In the genomic region with DNA sequence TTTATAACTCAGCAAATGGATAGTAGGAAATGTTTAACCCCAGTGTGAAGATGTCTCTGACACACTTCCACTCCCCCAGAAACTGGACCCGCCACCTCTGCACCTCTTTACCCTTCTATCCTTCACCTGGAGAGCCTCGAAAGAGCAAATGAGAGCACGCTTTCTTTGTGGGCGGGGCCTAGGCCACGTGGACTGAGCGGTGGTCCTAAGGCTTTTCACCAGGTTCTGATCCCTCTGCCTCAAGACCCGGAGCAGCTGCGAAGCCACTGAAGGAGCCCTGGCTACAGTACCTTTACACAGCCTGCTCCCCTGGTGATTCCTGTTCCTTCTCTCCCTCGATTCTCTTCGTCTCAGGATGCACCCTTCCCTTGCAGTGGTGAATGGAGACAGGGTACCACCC, we compare ENCODE assay signal across 8 mouse cellular contexts. TPM values are rescaled to one million over a fixed set of nuclear protein-coding genes. Genes with fewer than 3 reads are reported as not detected.
A peak's percentile ranks its signal among the peaks of the same experiment; 100 is the strongest.
DNase-seq lines count a peak whose midpoint lies in the region; ATAC-seq and TF ChIP-seq lines count a peak whose summit lies in the region.

No protein-coding gene starts in this region.

- ATAC-seq in limb, embryonic 12.5 days (ENCODE audit: insufficient number of reproducible peaks, insufficient read depth, low FRiP score, low TSS enrichment, low read depth): no peak
- no peak for ATAC-seq in lung, postnatal 0 days
- no peak for ATAC-seq in erythroblast, adult 5-6 weeks (replicated peaks; ENCODE audit: low FRiP score, poor library complexity, severe bottlenecking)

- DNase-seq in cerebellum, adult 9-11 months: peak; percentile 65
- no peak for DNase-seq in cerebellum, adult 9-10 months
- DNase-seq in thymus, adult 2 months: peak; percentile 19
- DNase-seq in thymus, postnatal 14 days: no peak
- no peak for DNase-seq in embryo, embryonic 11 days
- DNase-seq in lung, postnatal 0 days (ENCODE audit: low spot score): no peak

- no peaks in the 10 kb centered on the region for H3K9me3 ChIP-seq in limb, embryonic 12.5 days
- no peaks in the 10 kb centered on the region for H3K9me3 ChIP-seq in lung, postnatal 0 days (ENCODE audit: low read length)

- no peak for TF ChIP-seq CTCF in thymus, adult 2 months (IDR thresholded peaks at IDR 0.05; ENCODE audit: borderline replicate concordance, control insufficient read depth, extremely low read depth, insufficient read depth, low read length, poor library complexity)
- TF ChIP-seq CTCF in lung, postnatal 0 days (IDR thresholded peaks at IDR 0.05): no peak

- H3K4me1 ChIP-seq in thymus, adult 2 months (replicated peaks; ENCODE audit: control insufficient read depth, insufficient read depth, low read length): peaks cover 46% of the 10 kb centered on the region
- peaks cover 41% of the 10 kb centered on the region for H3K4me1 ChIP-seq in limb, embryonic 12.5 days (replicated peaks)
- H3K4me1 ChIP-seq in lung, postnatal 0 days (ENCODE audit: insufficient read depth, low read depth, low read length): peaks cover 13% of the 10 kb centered on the region

- no peak for TF ChIP-seq EP300 in lung, postnatal 0 days (IDR thresholded peaks at IDR 0.05)

- no peak overlapping the region for H3K4me3 ChIP-seq in thymus, adult 2 months (ENCODE audit: control insufficient read depth, insufficient read depth, low read length)
- no peak overlapping the region for H3K4me3 ChIP-seq in limb, embryonic 12.5 days (replicated peaks)
- no peak overlapping the region for H3K4me3 ChIP-seq in lung, postnatal 0 days (ENCODE audit: low read depth, low read length)

- peak overlapping the region; percentile 98 for H3K4me2 ChIP-seq in limb, embryonic 12.5 days
- H3K4me2 ChIP-seq in lung, postnatal 0 days (replicated peaks; ENCODE audit: low read depth, low read length): no peak overlapping the region

- H3K27ac ChIP-seq in thymus, adult 2 months (ENCODE audit: control insufficient read depth, insufficient read depth, low read length): no peak overlapping the region
- no peak overlapping the region for H3K27ac ChIP-seq in limb, embryonic 12.5 days
- H3K27ac ChIP-seq in lung, postnatal 0 days (ENCODE audit: low read length): no peak overlapping the region

- WGBS in thymus, adult 2 months: 24% methylated on average over 10 of the region's 10 CpGs
- WGBS in limb, embryonic 12.5 days: 23% methylated on average over 10 of the region's 10 CpGs
- 19% methylated on average over 10 of the region's 10 CpGs for WGBS in lung, postnatal 0 days

- H3K27me3 ChIP-seq in thymus, adult 2 months (ENCODE audit: control insufficient read depth, insufficient read depth, low read length): peaks cover 5% of the 10 kb centered on the region
- H3K27me3 ChIP-seq in limb, embryonic 12.5 days: peaks cover 55% of the 10 kb centered on the region
- H3K27me3 ChIP-seq in lung, postnatal 0 days (replicated peaks; ENCODE audit: insufficient read depth, low read length): peaks cover 14% of the 10 kb centered on the region

- no peaks in the 10 kb centered on the region for H3K36me3 ChIP-seq in thymus, adult 2 months (ENCODE audit: control insufficient read depth, insufficient read depth, low read length)
- H3K36me3 ChIP-seq in limb, embryonic 12.5 days: no peaks in the 10 kb centered on the region; the same call in 1 of the 2 replicates
- no peaks in the 10 kb centered on the region for H3K36me3 ChIP-seq in lung, postnatal 0 days (ENCODE audit: insufficient read depth, low read length)

- TF ChIP-seq POLR2A in thymus, adult 2 months (IDR thresholded peaks at IDR 0.05; ENCODE audit: control insufficient read depth, extremely low read depth, insufficient read depth, low read length, poor library complexity): no peak

- no peak overlapping the region for H3K9ac ChIP-seq in limb, embryonic 12.5 days (replicated peaks)
- no peak overlapping the region for H3K9ac ChIP-seq in lung, postnatal 0 days (replicated peaks; ENCODE audit: low read depth)

RNA-seq across cellular contexts. Expression of a gene that starts 2.0 kb away (rescaled TPM):
- polyA plus RNA-seq in thymus, adult 2 months (2012; rRNA removed): 27.3 and 28.6 TPM in 2 replicates
- 13.6 and 14.4 TPM in 2 replicates for polyA plus RNA-seq in limb, embryonic 12.5 days (2016; fragmentation: Nextera tagmentation; extraction: Ambion mirVana)
- 7.4 and 8.5 TPM in 2 replicates for polyA plus RNA-seq in lung, postnatal 0 days (2015; fragmentation: Nextera tagmentation; extraction: Ambion mirVana)
- total RNA-seq in erythroblast, adult 5-6 weeks (2015; ENCODE audit: low replicate concordance): not detected in 2 replicates
- total RNA-seq in erythroblast, adult 5-6 weeks (2017; ENCODE audit: low replicate concordance): 0.17 TPM in 1 of 2 replicates, not detected in the other

RNA-seq across cellular contexts. Expression of a gene that starts 7.0 kb away (rescaled TPM):
- polyA plus RNA-seq in thymus, adult 2 months (2012; rRNA removed): 2.9 and 3.1 TPM in 2 replicates
- polyA plus RNA-seq in limb, embryonic 12.5 days (2016; fragmentation: Nextera tagmentation; extraction: Ambion mirVana): 8.9 and 9.3 TPM in 2 replicates
- 13.0 and 14.4 TPM in 2 replicates for polyA plus RNA-seq in lung, postnatal 0 days (2015; fragmentation: Nextera tagmentation; extraction: Ambion mirVana)
- total RNA-seq in erythroblast, adult 5-6 weeks (2015; ENCODE audit: low replicate concordance): not detected in 2 replicates
- total RNA-seq in erythroblast, adult 5-6 weeks (2017; ENCODE audit: low replicate concordance): not detected in 2 replicates

RNA-seq across cellular contexts. Expression of a gene that starts 19.0 kb away (rescaled TPM):
- polyA plus RNA-seq in thymus, adult 2 months (2012; rRNA removed): 82.9 and 94.4 TPM in 2 replicates
- polyA plus RNA-seq in limb, embryonic 12.5 days (2016; fragmentation: Nextera tagmentation; extraction: Ambion mirVana): 15.0 and 15.2 TPM in 2 replicates
- 14.8 and 15.1 TPM in 2 replicates for polyA plus RNA-seq in lung, postnatal 0 days (2015; fragmentation: Nextera tagmentation; extraction: Ambion mirVana)
- total RNA-seq in erythroblast, adult 5-6 weeks (2015; ENCODE audit: low replicate concordance): 1.5 TPM in 1 of 2 replicates, not detected in the other
- total RNA-seq in erythroblast, adult 5-6 weeks (2017; ENCODE audit: low replicate concordance): 1.7 and 2.5 TPM in 2 replicates

RNA-seq across cellular contexts. Expression of a gene that starts 24.5 kb away (rescaled TPM):
- polyA plus RNA-seq in thymus, adult 2 months (2012; rRNA removed): 97.4 and 98.9 TPM in 2 replicates
- polyA plus RNA-seq in limb, embryonic 12.5 days (2016; fragmentation: Nextera tagmentation; extraction: Ambion mirVana): 22.7 and 24.8 TPM in 2 replicates
- polyA plus RNA-seq in lung, postnatal 0 days (2015; fragmentation: Nextera tagmentation; extraction: Ambion mirVana): 5.6 and 6.2 TPM in 2 replicates
- 7.3 and 13.8 TPM in 2 replicates for total RNA-seq in erythroblast, adult 5-6 weeks (2015; ENCODE audit: low replicate concordance)
- 15.3 and 21.2 TPM in 2 replicates for total RNA-seq in erythroblast, adult 5-6 weeks (2017; ENCODE audit: low replicate concordance)

RNA-seq across cellular contexts. Expression of a gene that starts 33.1 kb away (rescaled TPM):
- 42.8 and 54.6 TPM in 2 replicates for polyA plus RNA-seq in thymus, adult 2 months (2012; rRNA removed)
- 157 and 170 TPM in 2 replicates for polyA plus RNA-seq in limb, embryonic 12.5 days (2016; fragmentation: Nextera tagmentation; extraction: Ambion mirVana)
- 73.1 and 104 TPM in 2 replicates for polyA plus RNA-seq in lung, postnatal 0 days (2015; fragmentation: Nextera tagmentation; extraction: Ambion mirVana)
- total RNA-seq in erythroblast, adult 5-6 weeks (2015; ENCODE audit: low replicate concordance): 9.6 and 14.2 TPM in 2 replicates
- total RNA-seq in erythroblast, adult 5-6 weeks (2017; ENCODE audit: low replicate concordance): 4.9 and 6.9 TPM in 2 replicates

Comparison
In these comparisons a context has a peak if more than half of its experiments do, and no peak if none do; other contexts are left out.
1. DNase-seq: peak in cerebellum, adult 9-11 months (single experiment) and thymus, adult 2 months (single experiment); none in cerebellum, adult 9-10 months (single experiment), thymus, postnatal 14 days (single experiment), embryo, embryonic 11 days (single experiment) and lung, postnatal 0 days (single experiment).